In genomic region chr7:79861794-79862193, GRCm38 (mm10) we compare ENCODE assay signal across 1 mouse cellular context.
TF ChIP-seq lines count a peak whose summit lies in the region.

No protein-coding gene starts in this region.

TF ChIP-seq in MEL, 35 proteins besides CTCF, POLR2A, EP300 and RAD21 (continued from another document):
- TF ChIP-seq TBP (IDR thresholded peaks at IDR 0.05; ENCODE audit: low read depth, low read length) (0 out of 2 replicates have a peak, but pooled peaks have one; percentile 19), POLR2AphosphoS2 (IDR thresholded peaks at IDR 0.05; ENCODE audit: low read length) (no peak), GABPA (IDR thresholded peaks at IDR 0.05; ENCODE audit: low read depth, low read length) (no peak), MAFK (IDR thresholded peaks at IDR 0.05; ENCODE audit: borderline replicate concordance, low read depth, low read length) (no peak), USF2 (IDR thresholded peaks at IDR 0.05; ENCODE audit: borderline replicate concordance in 1 of 2, insufficient read depth in 1 of 2, low read depth in 1 of 2, low read length in 2 of 2) (no peak), BHLHE40 (IDR thresholded peaks at IDR 0.05; ENCODE audit: borderline replicate concordance, low read depth, low read length) (no peak), SIN3A (IDR thresholded peaks at IDR 0.05; ENCODE audit: low read length) (peak; percentile 42; the same call in 1 of the 2 replicates), TAL1 (IDR thresholded peaks at IDR 0.05; ENCODE audit: low read length) (no peak), POLR2AphosphoS5 (IDR thresholded peaks at IDR 0.05; ENCODE audit: borderline replicate concordance, low read depth, low read length) (no peak), ELF1 (IDR thresholded peaks at IDR 0.05; ENCODE audit: low read depth, low read length) (no peak), GATA1 (IDR thresholded peaks at IDR 0.05; ENCODE audit: low read depth, low read length) (0 out of 2 replicates have a peak, but pooled peaks have one; percentile 43), MYC (IDR thresholded peaks at IDR 0.05; ENCODE audit: low read depth, low read length) (no peak), ZC3H11A (IDR thresholded peaks at IDR 0.05; ENCODE audit: low read depth, low read length) (no peak), TCF12 (IDR thresholded peaks at IDR 0.05; ENCODE audit: low read depth, low read length) (0 out of 2 replicates have a peak, but pooled peaks have one; percentile 31), MAZ (IDR thresholded peaks at IDR 0.05; ENCODE audit: low read depth, low read length) (no peak), CHD2 (IDR thresholded peaks at IDR 0.05; ENCODE audit: low read length) (no peak), RCOR1 (IDR thresholded peaks at IDR 0.05; ENCODE audit: low read depth, low read length) (peak; percentile 70; the same call in 1 of the 2 replicates)
